Mouse (Mus musculus) lung, postnatal 10 days (tissue): ENCODE results near the gene Adam19.
"Not testable (repeated sequence)": the region's sequence is repeated elsewhere in the genome, so short reads cannot be mapped to it uniquely, and the experiment has no call there.

ENCODE experiments used
- DNase-seq: peaks from one replicate; pipeline ENCODE4 v3.0.0; 2021

Adam19 gene

DNA sequence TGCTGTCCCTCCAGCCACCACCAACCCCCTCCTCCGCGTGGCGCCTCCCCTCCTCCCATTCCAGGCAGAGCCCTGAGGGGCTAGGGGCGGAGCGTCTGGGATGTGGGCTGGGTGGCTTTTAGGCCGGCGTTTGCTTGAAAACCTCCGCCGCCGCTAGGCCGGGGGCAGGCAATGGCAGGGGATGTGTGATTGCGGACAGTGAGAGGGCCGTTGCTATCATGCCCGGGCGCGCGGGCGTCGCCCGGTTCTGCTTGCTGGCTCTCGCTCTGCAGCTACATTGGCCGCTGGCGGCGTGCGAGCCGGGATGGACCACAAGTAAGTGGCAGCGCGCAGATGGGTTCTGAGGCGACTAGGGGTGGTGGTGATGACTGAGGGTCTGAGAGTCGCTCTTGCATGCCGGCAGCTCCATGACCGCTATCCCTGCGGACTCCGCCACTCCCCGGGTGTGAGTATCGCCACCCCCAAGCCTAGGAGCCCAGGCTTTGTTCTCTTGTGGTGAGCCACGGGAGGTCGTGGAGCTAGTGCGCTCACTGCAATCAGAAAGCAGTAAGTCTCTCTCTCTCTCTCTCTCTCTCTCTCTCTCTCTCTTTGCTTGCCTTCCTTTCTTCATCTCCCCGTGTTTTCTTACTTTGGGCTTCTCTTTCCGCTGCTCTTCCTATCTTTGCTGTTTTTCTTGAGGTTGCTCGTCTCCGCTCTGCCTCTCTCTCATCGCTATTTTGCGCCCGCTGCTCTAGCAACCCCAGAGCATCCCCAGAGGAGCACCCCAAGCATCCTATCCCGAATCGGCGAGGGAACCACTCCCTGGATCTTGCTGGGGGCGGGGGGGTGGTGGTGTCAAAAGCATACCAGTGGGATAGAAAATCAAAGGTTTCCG is at the start of gene Adam19:
Gene Adam19 (plus strand): TSS at position 97 of the 874 bp plus-strand sequence.
- DNase-seq = peak; percentile 92

DNA sequence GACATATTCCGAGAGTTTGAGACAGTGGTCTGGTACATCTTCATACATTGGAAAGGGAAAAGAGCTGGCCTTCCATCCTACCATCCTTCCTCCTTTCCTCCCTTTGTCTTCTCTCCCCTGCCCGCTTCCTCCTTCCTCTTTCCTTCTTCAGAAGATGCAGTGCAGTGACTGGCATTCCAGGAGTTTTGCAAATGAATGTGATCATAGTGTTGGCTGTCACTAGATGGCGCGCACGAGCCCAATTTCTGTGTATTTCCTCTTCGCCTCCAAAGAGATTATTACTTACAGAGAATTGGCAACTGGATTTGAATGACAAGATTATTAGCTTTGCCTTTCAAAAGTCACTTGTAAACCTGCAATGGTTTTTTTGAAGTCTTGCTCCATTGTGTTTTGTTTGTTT is 39.7 kb upstream of the Adam19 start:
- peak; percentile 85 for DNase-seq

DNA sequence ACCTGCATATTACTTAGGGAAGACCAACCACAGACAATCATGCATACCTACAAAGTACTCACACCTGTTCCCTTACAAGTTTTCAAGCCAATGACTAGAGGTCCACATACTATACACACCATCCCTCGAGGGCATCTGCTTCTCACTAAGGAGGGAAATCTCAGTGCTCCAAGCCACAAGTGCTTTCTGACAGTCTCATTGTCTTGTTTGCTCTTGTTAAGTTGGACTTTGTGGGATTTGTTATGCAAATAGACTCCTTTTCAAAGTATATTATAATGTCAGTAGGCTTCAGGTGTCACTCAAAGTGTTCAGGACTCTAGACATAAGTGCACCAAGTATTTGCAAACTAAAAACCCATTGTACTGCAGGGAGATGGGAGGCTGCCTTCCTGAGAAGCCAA is 35.5 kb upstream of the Adam19 start:
- no peak for DNase-seq

DNA sequence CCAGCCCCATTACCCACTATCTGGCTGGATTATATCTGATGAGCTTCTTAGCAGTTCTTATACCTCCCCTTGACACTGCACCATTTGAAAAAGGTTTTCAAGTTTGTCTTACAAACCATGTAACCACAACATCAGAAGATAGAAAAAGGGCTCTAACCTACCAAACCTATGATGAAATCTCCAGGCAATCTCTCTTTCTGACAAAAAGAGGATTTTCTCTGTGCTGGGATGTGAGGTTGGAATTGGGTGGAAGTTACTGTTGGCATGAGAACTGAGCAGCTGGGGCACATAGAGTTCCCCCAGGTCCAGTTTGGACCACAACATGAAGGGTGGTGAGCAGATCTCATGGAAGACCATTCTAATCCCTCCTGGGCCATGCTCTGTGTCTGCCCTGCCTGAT is 33.9 kb upstream of the Adam19 start:
- no peak for DNase-seq

DNA sequence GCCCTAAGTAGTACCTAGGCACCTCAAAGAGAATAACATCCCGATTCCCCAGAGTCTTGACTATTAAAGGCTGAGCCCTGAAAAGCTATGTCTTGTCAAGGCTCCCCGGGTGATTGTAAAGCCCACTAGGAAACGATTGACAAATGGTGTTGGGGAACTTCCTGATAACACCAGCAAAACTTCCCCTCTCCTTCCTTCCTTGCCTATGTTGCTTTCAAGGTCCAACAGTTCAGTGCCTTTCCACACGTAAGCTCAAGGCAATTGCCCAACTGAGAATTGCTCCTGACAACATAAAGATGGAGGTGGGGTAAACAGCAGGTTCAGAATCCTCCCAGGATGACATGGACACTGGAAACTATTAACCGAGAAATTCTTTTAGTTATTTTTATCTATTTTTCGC is 32.8 kb upstream of the Adam19 start:
- no peak for DNase-seq

DNA sequence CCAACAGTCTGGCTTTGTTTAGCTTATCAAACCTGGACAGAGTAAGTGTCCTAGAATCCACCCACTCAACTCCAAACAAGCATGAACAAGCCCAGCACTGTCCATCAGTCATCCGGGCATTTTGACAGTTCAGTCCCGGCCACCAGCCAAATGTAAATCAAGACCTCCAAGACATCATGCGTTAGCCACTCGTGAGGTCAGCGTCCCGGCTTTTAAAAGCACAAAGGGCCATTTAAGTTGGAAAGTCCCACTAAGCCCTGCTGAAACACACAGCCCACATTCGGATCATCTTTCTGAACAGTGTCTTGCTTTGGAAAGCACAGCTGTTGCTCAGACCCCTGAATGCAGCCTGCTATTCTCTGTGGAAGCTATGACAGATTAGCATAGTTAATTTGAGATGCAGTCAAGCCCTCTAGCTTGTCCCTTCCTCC is 29.8 kb upstream of the Adam19 start:
- DNase-seq = peak; percentile 88

DNA sequence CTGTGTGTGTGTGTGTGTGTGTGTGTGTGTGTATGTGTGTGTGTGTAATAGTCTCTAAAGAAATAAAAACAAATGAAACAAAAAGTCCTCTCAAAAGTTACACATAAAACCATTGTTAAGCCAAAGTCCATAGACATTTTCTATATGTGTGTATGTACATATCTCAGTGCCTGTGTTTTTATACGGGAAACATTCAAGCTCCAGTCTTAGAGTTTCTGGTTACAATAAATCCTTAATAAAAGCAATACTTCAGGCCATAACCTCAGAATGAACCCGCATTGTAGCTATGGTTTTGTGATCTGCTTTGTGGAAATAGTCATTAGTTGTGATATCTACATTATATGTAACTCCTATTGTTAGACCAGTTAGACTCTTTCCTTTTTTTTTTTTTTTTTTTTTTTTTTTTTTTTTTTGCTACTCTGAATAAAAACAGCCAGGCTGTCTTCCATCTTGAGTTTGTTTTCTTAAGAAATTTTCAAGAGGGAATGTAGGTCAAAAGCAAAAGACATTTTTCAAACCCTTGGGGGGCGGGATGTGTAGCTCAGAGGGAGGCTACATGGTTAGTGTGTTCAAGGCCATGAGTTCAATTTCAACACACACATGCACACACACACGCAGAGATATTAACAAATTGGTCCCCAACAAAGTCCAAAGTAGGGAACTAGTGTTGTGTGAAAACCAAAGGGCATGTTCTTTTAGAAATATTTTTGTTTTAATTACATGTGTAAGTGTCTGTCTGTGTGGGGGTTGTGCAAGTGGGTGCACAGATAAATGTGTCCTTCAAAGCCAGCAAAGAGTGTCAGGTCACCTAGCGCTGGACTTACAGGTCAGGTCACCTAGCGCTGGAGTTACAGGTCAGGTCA is 27.6 kb upstream of the Adam19 start:
- DNase-seq = no peak

DNA sequence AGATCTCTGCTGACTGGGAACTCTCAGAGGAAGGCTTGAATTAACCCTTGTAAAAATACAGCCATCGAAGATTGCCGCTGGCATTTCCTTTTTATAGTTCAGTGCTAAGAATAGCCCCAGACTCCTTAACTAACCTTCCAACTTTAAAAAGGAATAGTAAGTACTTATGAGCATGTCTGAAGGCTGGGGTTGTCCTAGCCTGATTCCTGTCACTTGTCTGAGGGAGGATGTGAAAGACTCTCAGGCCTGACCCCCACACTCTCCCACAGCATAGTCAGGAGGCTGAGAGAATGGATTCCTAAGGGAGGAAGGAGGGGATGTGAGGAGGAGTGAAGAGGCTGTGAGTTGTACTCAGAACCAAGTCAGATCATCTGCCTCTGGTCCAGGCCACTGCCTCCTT is 26.3 kb upstream of the Adam19 start:
- DNase-seq = no peak

DNA sequence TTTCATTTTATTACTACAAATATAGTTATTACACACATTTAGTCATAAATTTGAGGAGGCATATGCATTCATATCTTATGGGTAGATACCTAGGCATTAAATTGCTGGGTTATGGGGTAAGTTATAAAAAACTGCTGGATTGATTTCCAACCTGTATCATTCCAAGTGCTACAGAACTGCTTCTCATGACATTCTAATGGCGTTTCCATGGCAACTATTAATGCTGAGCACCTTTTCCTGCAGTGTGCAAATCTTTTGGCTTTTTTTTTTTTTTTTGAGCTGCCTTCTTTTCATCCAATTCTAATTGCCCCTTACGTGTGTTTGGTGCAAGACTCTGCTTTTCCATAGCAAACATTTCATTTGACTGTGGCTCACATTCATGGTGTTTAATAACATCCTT is 25.8 kb upstream of the Adam19 start:
- DNase-seq = no peak

DNA sequence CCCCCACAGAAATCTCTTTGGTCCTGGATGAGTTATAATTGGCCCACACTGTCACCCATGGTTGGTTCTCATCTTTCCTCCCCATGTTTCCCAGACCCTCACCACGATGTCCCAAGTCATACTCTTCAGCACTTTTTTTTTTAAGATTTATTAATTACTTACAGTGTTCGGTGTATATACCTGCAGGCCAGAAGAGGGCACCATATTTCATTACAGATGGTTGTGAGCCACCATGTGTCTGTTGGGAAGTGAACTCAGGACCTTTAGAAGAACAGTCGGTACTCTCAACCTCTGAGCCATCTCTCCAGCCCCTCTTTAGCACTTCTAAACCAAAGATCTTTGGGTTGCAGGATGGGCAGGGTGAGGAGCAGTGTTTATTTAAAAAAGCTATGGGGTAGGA is 24.3 kb upstream of the Adam19 start:
- no peak for DNase-seq

DNA sequence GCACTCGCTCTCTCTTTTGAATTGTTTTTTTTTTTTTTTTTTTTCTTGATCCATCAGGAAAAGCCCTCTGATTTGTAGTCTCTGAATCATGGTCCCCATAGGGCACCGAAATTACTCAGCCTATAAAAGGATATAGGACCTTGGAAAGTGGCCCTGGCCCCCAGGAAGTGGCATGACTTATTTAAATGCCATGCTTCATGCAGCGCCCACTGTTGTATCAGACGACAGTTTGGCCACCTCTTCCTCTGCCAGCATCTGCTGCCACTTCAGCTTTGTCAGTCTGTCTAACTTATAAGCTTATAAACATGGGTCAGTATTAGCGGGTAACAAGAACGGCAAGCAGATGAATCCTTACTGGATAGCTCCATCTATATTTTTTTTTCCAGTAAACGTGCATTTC is 22.8 kb upstream of the Adam19 start:
- DNase-seq = no peak

DNA sequence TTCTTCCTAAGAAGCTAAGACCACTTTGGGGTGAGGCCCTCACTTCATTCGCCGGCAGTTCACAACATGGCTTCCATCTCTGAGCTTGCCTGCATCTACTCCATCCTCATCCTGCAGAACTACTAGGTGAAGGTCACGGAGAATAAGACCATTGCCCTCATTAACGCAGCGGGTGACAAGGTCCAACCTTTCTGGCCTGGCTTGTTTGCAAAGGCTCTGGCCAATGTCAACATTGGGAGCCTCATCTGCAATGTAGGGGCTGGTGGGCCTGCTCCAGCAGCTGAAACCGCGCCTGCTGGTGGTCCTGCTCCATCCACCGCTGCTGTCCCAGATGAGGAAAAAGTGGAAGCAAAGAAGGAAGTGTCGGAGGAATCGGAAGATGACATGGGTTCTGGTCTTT is 19.4 kb upstream of the Adam19 start:
- no peak for DNase-seq

DNA sequence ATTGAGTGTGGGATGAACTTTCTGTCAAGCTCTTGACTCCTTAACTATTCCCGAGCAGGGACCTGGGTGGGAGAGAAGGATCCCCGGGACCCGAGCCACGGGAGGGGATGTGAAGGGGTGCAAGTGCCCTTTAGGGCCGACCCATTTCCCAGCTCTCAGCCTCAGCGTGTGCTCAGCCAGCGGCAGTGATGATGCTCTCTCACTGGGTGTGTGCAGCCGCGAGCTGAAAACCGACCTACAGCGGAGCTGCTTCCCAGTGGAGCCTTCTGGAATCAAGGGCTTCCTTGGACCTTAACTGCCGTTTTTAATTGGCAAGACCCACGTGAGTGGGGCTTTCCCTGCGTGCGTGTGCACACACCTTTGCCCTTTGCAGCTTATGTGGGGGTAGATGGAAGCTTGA is 16.9 kb upstream of the Adam19 start:
- no peak for DNase-seq

DNA sequence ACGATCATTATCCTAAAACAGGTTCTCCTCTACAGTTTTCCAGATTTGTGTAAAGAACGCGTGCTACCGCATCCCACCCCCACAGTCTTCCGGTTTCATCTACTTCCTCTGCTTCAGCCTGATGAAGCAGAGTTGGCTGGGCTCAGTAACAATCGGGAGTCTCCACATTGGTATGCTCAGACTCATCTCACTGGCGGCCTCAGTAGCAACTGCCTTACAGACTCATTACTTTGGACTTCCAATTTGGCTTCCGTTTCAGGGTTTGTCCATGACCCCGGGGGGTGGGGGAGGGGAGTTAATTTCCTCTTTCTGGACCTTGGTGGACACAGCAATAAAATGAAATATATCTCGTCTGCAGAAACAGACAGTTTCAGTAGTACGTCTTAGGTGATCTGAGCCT is 16.5 kb upstream of the Adam19 start:
- peak; percentile 57 for DNase-seq

DNA sequence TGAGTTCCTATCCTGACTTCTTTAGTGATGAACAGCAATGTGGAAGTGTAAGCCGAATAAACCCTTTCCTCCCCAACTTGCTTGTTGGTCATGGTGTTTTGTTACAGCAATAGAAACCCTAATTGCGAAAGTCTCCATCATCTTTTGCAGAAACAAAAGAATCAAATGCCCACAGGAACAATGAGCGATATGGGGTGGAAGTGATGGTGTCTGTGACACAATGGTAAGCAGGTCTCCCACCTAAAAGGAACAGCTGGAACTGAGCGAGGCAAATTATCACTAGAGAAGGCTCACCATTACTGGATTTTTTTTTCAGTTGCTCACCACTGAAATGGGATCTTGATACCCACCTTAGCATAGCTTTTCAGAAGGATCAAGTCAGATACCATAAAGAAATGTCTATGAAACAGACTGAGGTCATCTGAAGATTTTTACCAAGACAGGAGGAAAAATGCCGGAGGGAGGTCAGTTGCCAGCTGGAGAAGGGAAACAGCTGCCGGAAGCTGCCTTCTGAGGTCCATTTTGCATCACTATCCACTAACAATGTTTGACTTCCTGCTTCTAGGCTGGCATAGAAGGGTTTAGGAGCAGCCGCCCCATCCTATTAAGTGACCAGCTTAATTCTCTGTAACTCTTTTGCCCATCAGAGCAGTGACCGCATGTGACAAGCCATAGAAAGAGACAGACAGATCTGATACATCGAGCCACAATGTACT is 14.8 kb upstream of the Adam19 start:
- peak; percentile 53 for DNase-seq

DNA sequence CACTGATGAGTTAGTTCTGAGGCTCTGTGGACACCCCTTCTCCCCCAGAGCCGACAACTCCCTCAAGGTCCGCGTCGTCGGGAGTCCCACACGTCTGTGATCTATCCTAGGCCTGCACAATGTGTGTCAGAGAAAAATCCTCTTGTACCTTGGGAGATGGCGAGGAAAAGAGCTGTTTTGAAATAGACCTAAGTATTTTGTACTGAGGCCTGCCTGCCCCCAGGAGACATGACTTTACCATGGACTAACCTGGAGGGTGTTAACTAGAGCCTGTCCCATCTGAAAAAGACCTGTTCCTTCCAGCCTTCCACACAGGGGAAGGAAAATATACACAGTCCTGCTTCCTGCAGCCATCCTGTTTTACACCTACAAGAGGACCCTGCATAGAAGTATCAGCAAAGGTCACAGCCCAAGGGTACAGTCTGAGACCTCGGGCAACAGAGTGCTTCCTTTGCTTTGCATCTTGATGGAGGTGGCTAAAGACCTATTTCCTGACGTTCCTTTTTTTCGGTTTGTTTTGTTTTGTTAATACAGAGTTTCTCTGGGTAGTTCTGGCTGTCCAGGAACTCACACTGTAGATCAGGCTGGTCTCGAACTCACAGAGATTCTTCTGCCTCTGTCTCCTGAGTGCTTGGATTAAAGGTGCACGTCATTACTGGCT is 14.1 kb upstream of the Adam19 start:
- DNase-seq = no peak

DNA sequence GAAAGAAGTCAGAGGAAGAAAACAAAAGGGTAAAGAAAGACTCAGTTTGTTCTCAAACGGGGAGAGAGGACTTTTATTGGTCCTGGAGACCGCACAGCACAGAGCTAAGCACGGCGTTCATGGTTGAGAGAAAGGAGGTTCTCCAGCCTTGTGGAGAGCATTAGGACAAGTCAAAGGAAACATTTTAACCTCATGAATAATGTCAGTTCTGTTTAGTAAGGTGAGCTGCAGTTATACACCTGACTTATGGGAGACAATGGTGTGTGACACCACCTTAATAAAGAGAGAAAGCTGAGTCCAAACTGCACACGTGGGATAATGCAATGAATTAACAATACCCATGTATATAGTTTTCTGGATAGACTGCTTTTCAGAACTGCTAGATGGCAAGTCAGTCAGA is 11.0 kb upstream of the Adam19 start:
- no peak for DNase-seq

DNA sequence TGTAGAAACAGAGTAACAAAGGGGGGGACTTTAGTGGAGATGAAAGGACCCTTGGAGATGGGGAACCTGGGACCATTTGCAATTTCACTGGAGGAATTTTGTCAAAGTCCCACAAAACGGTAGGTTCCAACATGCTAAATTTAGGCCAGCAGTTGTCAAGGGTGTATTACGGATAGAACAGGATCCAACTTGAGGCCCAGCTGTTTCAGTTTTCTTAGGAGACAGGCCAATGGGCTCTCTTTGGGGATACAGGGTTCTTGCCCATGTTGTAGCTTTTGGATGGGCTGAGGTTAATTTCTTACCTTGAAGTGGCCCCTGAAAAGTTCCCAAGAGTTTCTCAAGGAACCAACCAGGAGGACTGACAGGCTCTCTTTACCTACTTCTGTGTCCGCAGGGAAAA is 8.5 kb upstream of the Adam19 start:
- no peak for DNase-seq

DNA sequence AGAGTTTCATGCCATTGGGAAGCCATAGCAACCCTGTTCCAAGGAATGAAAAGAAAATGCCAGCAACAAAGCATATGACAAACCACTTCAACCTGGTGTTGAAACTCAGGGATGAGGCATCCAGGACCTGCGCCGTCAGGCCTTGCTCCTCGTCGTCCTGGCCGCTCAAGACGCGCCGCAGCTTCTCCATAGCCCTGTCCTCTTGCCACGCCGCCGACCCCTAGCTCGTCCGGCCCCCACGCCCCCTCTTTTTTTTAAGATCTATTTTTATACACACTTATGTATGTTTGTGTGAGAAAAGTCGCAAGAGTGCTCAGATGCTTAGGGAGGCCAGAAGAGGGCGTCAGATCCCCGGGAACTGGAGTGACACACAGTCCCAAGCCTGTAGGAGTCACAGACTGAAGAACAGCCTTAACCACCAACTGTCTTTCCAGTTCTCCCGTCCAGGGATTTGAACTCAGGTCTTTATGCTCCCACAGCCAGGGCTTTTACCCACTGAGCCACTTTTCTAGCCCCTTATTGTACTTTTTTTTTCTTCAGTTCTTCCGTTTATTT is 3.6 kb upstream of the Adam19 start, which contains the start of gene Gm12166:
Gene Gm12166 (minus strand): TSS at position 217 of the 555 bp plus-strand sequence.
- peak; percentile 87 for DNase-seq

DNA sequence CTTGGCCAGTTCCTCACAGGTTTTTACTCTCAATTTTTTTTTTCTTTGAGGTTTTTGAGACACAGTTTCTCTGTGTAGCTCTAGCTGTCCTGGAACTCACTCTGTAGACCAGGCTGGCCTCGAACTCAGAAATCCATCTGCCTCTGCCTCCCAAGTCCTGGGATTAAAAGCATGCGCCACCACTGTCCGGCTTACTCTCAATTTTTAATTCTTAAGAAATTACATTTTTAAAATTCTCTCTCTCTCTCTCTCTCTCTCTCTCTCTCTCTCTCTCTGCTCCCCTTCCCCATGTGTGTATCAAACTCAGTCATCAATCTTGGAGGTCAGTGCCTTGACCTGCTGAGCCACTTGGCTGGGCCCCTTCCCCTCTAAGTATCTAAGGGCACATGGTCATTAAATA is 2.3 kb upstream of the Adam19 start:
- not testable (repeated sequence) for DNase-seq

DNA sequence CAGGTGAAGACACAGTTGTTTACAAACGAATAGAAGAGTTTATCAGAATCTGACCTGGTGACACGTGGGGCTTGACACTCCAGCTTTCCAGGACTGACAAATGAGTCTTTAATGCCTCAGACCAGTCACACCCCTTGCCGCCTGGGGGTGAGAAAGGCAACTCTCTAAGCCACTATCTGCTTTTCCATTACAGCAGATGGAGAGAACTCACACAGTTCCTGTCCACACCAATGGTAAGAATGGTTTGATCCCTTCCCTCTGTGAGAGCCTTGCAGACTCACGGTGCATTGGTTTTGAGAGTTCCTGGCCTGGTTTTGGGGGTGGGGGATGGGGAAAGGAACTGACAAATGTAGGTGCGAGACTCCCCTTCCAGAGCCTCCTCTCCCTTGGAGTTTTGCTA is 1.5 kb upstream of the Adam19 start:
- no peak for DNase-seq
